Comparison of ENCODE assay signal across 8 mouse cellular contexts in genomic region chr4:128654505-128655381, GRCm38 (mm10). TPM values are rescaled to one million over a fixed set of nuclear protein-coding genes. Genes with fewer than 3 reads are reported as not detected.
DNase-seq lines count a peak whose midpoint lies in the region; ATAC-seq and TF ChIP-seq lines count a peak whose summit lies in the region.

Gene Phc2, plus strand, starts transcription at chr4:128654702.

- peak; percentile 97 for DNase-seq in midbrain, postnatal 0 days (ENCODE audit: low spot score)
- DNase-seq in spleen, postnatal 10 days (ENCODE audit: low spot score in 2 of 2), result peak; percentile 64 to 90

- H3K4me1 ChIP-seq in brown adipose tissue, adult 24 weeks (ENCODE audit: control insufficient read depth, insufficient read depth, insufficient read length, low read length), result no peaks in the 10 kb centered on the region; the same call in 1 of the 2 replicates
- no peaks in the 10 kb centered on the region; the same call in 1 of the 2 replicates for H3K4me1 ChIP-seq in heart, embryonic 11.5 days (ENCODE audit: control insufficient read depth, insufficient read depth, low read length)
- peaks cover 70% of the 10 kb centered on the region for H3K4me1 ChIP-seq in kidney, embryonic 15.5 days
- H3K4me1 ChIP-seq in limb, embryonic 15.5 days, result peaks cover 31% of the 10 kb centered on the region
- peaks cover 6% of the 10 kb centered on the region; the same call in 1 of the 2 replicates for H3K4me1 ChIP-seq in midbrain, postnatal 0 days (ENCODE audit: insufficient read depth, low read length)

- peak; percentile 42; the same call in 1 of the 2 replicates for ATAC-seq in erythroid progenitor cell, adult 5-6 weeks (replicated peaks; ENCODE audit: low FRiP score, poor library complexity, severe bottlenecking)
- peak; percentile 92 for ATAC-seq in heart, embryonic 11.5 days (replicated peaks; ENCODE audit: insufficient number of reproducible peaks, low FRiP score, low TSS enrichment)
- peak; percentile 98 for ATAC-seq in kidney, embryonic 15.5 days (replicated peaks; ENCODE audit: low FRiP score)
- peak; percentile 90 for ATAC-seq in limb, embryonic 15.5 days (ENCODE audit: insufficient number of reproducible peaks, low FRiP score, low TSS enrichment, low read depth)
- ATAC-seq in midbrain, postnatal 0 days (ENCODE audit: low FRiP score), result peak; percentile 96

- under 1% methylated on average over 74 of the region's 85 CpGs for WGBS in heart, embryonic 11.5 days (ENCODE audit: insufficient replicate concordance)
- WGBS in kidney, embryonic 15.5 days, result under 1% methylated on average over 85 of the region's 85 CpGs
- under 1% methylated on average over 78 of the region's 85 CpGs for WGBS in limb, embryonic 15.5 days
- WGBS in midbrain, postnatal 0 days, result under 1% methylated on average over 63 of the region's 85 CpGs

- H3K79me3 ChIP-seq in C2C12 (ENCODE audit: low read depth), result peaks cover 1% of the 10 kb centered on the region

- H3K79me2 ChIP-seq in C2C12 (ENCODE audit: control insufficient read depth, insufficient read depth), result peaks cover 19% of the 10 kb centered on the region

- H3K4me2 ChIP-seq in heart, embryonic 11.5 days, result peak within 1 kb of the TSS; percentile 99
- H3K4me2 ChIP-seq in kidney, embryonic 15.5 days, result peak within 1 kb of the TSS; percentile 98
- peak within 1 kb of the TSS; percentile 96 for H3K4me2 ChIP-seq in limb, embryonic 15.5 days
- H3K4me2 ChIP-seq in midbrain, postnatal 0 days (ENCODE audit: low read depth, low read length, poor library complexity, severe bottlenecking), result peak within 1 kb of the TSS; percentile 89

- H3K36me3 ChIP-seq in C2C12 (ENCODE audit: control insufficient read depth, insufficient read depth), result no peaks in the 10 kb centered on the region
- no peaks in the 10 kb centered on the region for H3K36me3 ChIP-seq in heart, embryonic 11.5 days (ENCODE audit: control insufficient read depth, insufficient read depth, low read length)
- no peaks in the 10 kb centered on the region for H3K36me3 ChIP-seq in kidney, embryonic 15.5 days
- H3K36me3 ChIP-seq in limb, embryonic 15.5 days, result no peaks in the 10 kb centered on the region
- H3K36me3 ChIP-seq in midbrain, postnatal 0 days (ENCODE audit: insufficient read depth, low read length), result no peaks in the 10 kb centered on the region

- H3ac ChIP-seq in C2C12 (ENCODE audit: control insufficient read depth, insufficient read length, low read depth), result peak within 1 kb of the TSS; percentile 76

- H3K27ac ChIP-seq in brown adipose tissue, adult 24 weeks (replicated peaks; ENCODE audit: low read depth, low read length), result no peak within 1 kb of the TSS
- no peak within 1 kb of the TSS for H3K27ac ChIP-seq in heart, embryonic 11.5 days (ENCODE audit: low read depth, low read length)
- peak within 1 kb of the TSS; percentile 84 for H3K27ac ChIP-seq in kidney, embryonic 15.5 days
- H3K27ac ChIP-seq in limb, embryonic 15.5 days, result peak within 1 kb of the TSS; percentile 86
- peak within 1 kb of the TSS; percentile 79 for H3K27ac ChIP-seq in midbrain, postnatal 0 days (ENCODE audit: low read depth, low read length)

- peak within 1 kb of the TSS; percentile 71 for H3K9ac ChIP-seq in heart, embryonic 11.5 days (ENCODE audit: low read depth, low read length)
- peak within 1 kb of the TSS; percentile 83 for H3K9ac ChIP-seq in kidney, embryonic 15.5 days
- H3K9ac ChIP-seq in limb, embryonic 15.5 days, result peak within 1 kb of the TSS; percentile 75
- H3K9ac ChIP-seq in midbrain, postnatal 0 days (replicated peaks; ENCODE audit: low read length, poor library complexity, severe bottlenecking), result peak within 1 kb of the TSS; percentile 64

- peak within 1 kb of the TSS; percentile 37 for H3K4me3 ChIP-seq in C2C12 (ENCODE audit: insufficient read depth, poor library complexity, severe bottlenecking)
- H3K4me3 ChIP-seq in brown adipose tissue, adult 24 weeks (ENCODE audit: insufficient read depth, low read depth, low read length), result peak within 1 kb of the TSS; percentile 63
- H3K4me3 ChIP-seq in heart, embryonic 11.5 days (ENCODE audit: low read depth, low read length), result peak within 1 kb of the TSS; percentile 68
- peak within 1 kb of the TSS; percentile 84 for H3K4me3 ChIP-seq in kidney, embryonic 15.5 days (replicated peaks)
- H3K4me3 ChIP-seq in limb, embryonic 15.5 days, result peak within 1 kb of the TSS; percentile 78
- H3K4me3 ChIP-seq in midbrain, postnatal 0 days (ENCODE audit: low read depth, low read length), result peak within 1 kb of the TSS; percentile 81

- H3K9me3 ChIP-seq in heart, embryonic 11.5 days (replicated peaks; ENCODE audit: control insufficient read depth, low read length), result no peaks in the 10 kb centered on the region
- no peaks in the 10 kb centered on the region for H3K9me3 ChIP-seq in kidney, embryonic 15.5 days (replicated peaks)
- H3K9me3 ChIP-seq in limb, embryonic 15.5 days, result no peaks in the 10 kb centered on the region
- H3K9me3 ChIP-seq in midbrain, postnatal 0 days (ENCODE audit: low read length), result no peaks in the 10 kb centered on the region

- H3K27me3 ChIP-seq in C2C12 (ENCODE audit: control insufficient read depth, insufficient read depth, insufficient read length), result no peaks in the 10 kb centered on the region
- H3K27me3 ChIP-seq in heart, embryonic 11.5 days (ENCODE audit: control insufficient read depth, insufficient read depth, low read length), result peaks cover 9% of the 10 kb centered on the region; the same call in 1 of the 2 replicates
- 0 out of 2 replicates have a peak, but pooled peaks cover 4% of the 10 kb centered on the region for H3K27me3 ChIP-seq in kidney, embryonic 15.5 days
- no peaks in the 10 kb centered on the region for H3K27me3 ChIP-seq in limb, embryonic 15.5 days
- H3K27me3 ChIP-seq in midbrain, postnatal 0 days (ENCODE audit: insufficient read depth, low read length), result no peaks in the 10 kb centered on the region

- no peak for TF ChIP-seq CTCF in C2C12 (IDR thresholded peaks at IDR 0.05; ENCODE audit: control insufficient read depth, insufficient read depth, insufficient read length)
- peak; percentile 73 for TF ChIP-seq CTCF in midbrain, postnatal 0 days (IDR thresholded peaks at IDR 0.05)

TF ChIP-seq in C2C12, 6 proteins besides CTCF, POLR2A, EP300 and RAD21:
- TF ChIP-seq CEBPB (IDR thresholded peaks at IDR 0.05; ENCODE audit: low read depth), result no peak
- no peak for TF ChIP-seq MYOD1 (IDR thresholded peaks at IDR 0.05; ENCODE audit: control insufficient read depth, insufficient read length, low read depth)
- TF ChIP-seq FOSL1 (IDR thresholded peaks at IDR 0.05; ENCODE audit: insufficient read depth, low read length, poor library complexity, severe bottlenecking), result no peak
- peak; percentile 96 for TF ChIP-seq USF1 (IDR thresholded peaks at IDR 0.05; ENCODE audit: low read depth)
- no peak for TF ChIP-seq MAX (IDR thresholded peaks at IDR 0.05)
- TF ChIP-seq MYOG (IDR thresholded peaks at IDR 0.05; ENCODE audit: control insufficient read depth, extremely low read depth, insufficient read length), result no peak
TF ChIP-seq in C2C12: peak in this region for 1.

RNA-seq across cellular contexts. Expression of gene Phc2, which starts in this region (rescaled TPM):
- polyA plus RNA-seq in C2C12 (2012; fragmentation: generic; extraction: Trizol), result 205 TPM
- polyA plus RNA-seq in brown adipose tissue, adult 24 weeks (2012; ENCODE audit: insufficient read depth, insufficient read length, missing spikeins), result 18.9 and 22.4 TPM in 2 replicates
- 16.3 and 26.7 TPM in 2 replicates for total RNA-seq in erythroid progenitor cell, adult 5-6 weeks (2015; ENCODE audit: low replicate concordance)
- 2.6 and 7.8 TPM in 2 replicates for total RNA-seq in erythroid progenitor cell, adult 5-6 weeks (2017; ENCODE audit: low replicate concordance)
- polyA plus RNA-seq in heart, embryonic 11.5 days (2014; fragmentation: Nextera tagmentation; extraction: Ambion mirVana), result 30.8 and 31.7 TPM in 2 replicates
- 40.3 and 45.5 TPM in 2 replicates for polyA plus RNA-seq in kidney, embryonic 15.5 days (2015; fragmentation: Nextera tagmentation; extraction: Ambion mirVana)
- polyA plus RNA-seq in limb, embryonic 15.5 days (2015; fragmentation: Nextera tagmentation; extraction: Ambion mirVana), result 33.1 and 40.7 TPM in 2 replicates
- total RNA-seq in midbrain, postnatal 0 days (2014; rRNA removed), result 64.3 and 66.1 TPM in 2 replicates
- 31.4 and 34.8 TPM in 2 replicates for polyA plus RNA-seq in midbrain, postnatal 0 days (2015; fragmentation: Nextera tagmentation; extraction: Ambion mirVana)

Comparison
In these comparisons a context has a peak if more than half of its experiments do, and no peak if none do; other contexts are left out.
1. H3K27ac ChIP-seq: peak in kidney, embryonic 15.5 days (single experiment), limb, embryonic 15.5 days (single experiment) and midbrain, postnatal 0 days (single experiment); none in brown adipose tissue, adult 24 weeks (single experiment) and heart, embryonic 11.5 days (single experiment).
2. ATAC-seq: peak in every context shown above with its lines; median percentile 98 in kidney, embryonic 15.5 days; 96 in midbrain, postnatal 0 days; 92 in heart, embryonic 11.5 days; 90 in limb, embryonic 15.5 days; 42 in erythroid progenitor cell, adult 5-6 weeks.
3. Peak in every context shown above with its lines, with median percentiles within 50 percentile points of each other: H3K4me3 ChIP-seq, H3K4me2 ChIP-seq and H3K9ac ChIP-seq.